Mouse (Mus musculus) frontal cortex, adult 2 months (tissue): Measurements from ENCODE around the gene Cdh6. TPM values are rescaled to one million over a fixed set of nuclear protein-coding genes. Genes with fewer than 3 reads are reported as not detected.

Experiments used
- DNase-seq, 2 experiments: peaks; one replicate each; pipeline ENCODE4 v3.0.0; 2022; ENCODE audit warnings: low spot score in 1 of 2; ENCODE audit errors: extremely low spot score in 1 of 2
- polyA plus RNA-seq: library from polyadenylated mRNA; depleted of rRNA; stranded (reverse); fragments of >200 nt; gene quantifications from 2 replicates; pipeline ENCODE4 v1.2.3, GENCODE M21; 2012

Gene Cdh6
- polyA plus RNA-seq, 1 experiment: 8.3 TPM

DNA sequence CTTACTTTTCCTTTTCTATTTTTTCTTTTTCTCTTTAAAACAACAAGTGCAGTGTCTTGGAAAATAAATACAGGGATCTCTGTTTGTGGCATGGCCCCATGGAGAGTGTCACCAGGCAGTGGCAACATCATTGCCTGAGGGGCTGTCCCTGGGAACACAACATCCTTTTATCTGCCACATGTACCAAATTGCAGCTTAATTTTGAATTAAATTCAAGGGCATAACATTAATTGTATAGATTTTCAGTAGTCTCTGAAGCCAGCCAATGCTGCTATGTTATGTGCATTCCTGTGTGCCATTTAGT lies 105.3 kb downstream of the Cdh6 start:
- no peak for DNase-seq

DNA sequence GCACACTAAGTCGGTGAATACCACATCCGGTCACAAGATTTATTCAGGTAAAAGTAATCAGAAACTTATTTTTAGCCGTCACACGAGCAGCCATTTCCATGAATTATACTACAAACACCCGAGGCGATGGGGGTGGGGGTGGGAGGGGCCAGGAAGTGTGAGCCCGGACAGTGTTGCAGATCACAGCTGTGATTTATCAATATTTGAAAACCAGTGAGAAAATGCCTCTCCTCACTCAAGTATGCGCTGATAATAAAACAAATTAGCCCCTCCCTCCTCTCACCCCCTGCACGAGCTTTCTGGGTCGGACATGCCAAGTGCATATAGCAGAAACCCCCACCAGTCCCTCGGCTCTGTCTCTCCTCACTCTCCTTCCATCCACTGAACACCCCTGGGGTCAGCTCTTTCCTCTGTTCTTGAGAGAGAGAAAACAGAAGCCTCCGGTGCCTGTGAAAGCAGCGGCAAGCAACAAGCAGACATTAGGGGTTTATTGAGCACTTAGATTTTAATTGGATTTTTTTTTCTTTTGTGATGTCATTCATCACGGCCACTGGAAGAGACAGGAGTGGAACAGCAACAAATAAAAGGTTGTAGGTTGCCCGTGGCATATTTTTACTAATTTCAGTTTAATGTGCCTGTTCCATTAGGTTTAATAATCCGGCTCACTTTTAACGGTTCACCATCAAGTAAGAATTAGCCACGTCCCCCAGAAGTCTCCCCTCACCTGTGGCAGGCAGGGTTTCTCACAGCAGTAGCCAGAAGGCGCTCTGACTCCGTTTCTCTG lies 105.9 kb downstream of the Cdh6 start:
- no peak for DNase-seq

DNA sequence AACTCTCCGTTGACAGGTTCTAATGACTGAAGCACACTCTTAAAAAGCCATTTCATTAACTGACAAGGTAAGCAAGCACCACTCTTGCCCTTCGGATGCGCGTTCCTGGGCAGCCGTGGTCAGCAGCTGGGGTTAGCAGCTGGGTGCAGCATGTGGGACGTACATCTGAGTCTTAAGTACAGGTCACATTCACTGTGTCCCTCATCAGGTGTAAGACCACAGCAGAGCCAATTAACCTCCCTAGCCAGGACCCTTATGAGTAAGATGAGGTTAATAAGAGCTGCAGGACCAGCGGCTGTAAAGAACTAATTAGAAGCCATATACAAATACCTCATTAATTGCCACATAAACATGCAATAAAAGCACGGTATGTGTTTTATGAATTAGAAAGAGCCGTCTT lies 106.7 kb downstream of the Cdh6 start:
- DNase-seq: no peak

DNA sequence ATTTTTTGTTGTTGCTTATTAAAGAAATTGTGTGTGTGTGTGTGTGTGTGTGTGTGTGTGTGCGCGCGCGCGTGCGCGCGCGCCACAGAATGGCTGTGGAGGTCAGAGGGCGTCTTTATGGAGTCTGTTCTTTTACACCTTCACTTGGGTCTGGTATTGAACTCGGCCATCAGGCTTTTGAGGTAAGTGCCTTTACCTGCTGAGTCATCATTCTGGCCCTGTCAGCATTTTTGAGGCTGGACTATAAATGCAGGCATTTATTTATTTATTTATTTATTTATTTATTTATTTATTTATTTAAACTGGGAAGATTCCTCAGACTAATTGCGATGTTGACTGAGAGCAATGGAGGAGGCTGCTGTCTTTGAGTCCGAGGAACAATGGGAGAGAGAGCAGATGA lies 109.8 kb downstream of the Cdh6 start:
- DNase-seq: no peak

DNA sequence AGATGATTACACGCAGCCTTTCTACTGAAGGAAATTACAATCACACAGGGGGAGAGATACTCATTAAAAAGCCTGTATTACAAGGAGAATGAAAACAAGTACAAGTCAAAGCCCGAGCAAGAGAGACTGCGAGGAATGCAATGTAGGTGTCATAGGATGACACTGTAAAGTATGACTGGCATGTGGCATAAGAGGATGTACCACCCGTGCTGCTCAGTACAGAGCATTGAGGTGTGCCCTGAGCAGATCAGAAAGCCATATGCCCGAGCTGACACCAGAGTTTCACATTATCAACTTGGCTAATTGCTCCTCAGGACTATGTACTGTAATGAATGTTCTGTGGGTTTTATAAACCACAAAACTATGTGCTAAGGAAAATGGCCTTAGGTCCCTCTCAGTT lies 115.7 kb downstream of the Cdh6 start:
- no peak for DNase-seq

DNA sequence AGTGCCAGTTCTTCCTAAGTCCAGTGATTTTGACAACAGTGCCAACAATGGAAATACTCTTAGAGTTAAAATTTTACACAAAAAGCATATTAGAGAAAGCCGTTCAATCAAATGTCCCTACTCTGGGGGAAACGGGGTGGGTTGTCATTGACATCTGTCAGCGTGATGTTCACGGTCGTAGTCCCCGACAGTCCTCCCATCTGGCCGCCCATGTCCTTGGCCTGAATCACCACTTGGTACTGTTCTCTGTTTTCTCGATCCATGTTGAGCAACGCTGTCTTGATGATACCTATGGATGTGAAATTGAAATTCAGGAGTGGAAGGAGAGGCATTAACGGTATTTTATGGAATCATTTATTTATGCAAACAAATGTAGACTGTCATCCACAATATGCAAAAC lies 116.2 kb downstream of the Cdh6 start:
- no peak for DNase-seq

DNA sequence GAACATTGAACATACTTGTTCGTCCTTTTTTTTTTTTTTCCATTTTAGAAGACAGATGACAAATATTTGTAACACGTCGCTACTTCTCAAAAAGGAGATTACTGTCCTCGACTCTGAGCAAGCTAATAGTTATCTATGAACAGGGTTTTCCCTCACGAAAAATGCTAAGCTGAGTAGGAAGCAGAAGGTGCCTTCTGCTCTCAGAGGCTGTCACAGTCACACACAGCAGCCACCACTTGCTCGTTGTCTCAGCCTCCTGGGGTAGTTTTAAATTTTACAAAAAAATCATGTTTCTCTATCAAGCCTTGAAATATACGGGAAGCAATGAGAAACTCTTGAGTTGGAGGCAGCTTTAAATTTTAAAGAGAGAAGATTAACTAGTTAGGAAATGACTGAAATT lies 125.6 kb downstream of the Cdh6 start:
- DNase-seq: no peak

DNA sequence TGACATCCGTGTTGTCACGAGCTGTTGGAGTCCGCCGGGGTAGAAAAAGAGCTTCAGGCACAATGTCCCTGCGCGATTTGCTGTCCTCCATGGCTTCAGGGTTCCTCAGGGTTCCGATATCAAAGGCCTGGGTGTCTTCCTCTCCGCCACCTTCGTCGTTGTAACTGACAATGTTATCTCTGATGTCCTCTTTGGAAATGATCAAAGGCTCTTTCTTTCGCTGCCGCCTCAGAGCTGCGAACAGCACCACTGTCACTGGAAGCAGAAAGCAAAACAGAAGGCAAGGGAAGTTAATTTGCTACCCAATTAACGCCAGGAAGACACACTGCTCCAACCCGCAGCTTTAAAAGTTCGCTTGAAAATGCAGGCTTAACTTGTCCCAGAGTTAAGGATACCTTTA lies 139.0 kb downstream of the Cdh6 start:
- no peak for DNase-seq

DNA sequence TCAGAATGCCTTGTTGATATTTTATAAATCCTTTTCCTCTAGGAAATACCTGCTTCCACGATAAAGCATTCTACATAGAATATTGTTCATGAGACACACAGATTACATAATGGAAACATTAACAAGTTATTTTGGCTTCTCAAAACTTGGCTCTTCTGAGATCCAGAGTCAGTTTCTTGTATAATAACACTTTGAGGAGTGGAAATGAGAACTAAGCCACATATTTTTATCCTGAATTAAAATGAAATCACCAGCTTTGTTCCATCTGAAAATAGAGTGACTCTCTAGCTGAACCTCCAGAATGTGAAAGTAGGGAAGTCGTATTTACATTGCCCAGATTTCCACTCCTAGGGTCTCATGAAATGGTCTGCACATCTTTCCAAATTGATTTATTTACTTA lies 142.8 kb downstream of the Cdh6 start:
- DNase-seq: peak in 1 of 2 experiments; percentile 38

DNA sequence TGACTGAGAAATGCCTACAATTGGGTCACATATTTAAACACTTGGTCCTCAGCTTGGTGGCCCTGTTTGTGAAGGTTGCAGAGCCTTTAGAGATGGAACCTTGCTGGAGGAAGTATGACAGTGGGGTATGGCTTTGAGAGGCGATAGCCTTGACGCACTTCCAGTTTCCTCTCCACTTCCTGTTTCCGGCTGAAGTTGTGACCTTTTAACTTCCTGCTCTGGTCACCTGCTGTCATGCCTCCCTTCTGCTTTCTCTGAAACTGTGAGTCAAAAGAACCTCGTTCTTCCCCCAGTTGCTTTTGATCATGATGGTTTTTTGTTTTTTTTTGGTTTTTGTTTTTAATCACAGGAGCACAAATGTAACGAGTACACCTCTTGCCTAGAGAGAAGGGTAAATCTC lies 146.0 kb downstream of the Cdh6 start:
- DNase-seq: no peak

DNA sequence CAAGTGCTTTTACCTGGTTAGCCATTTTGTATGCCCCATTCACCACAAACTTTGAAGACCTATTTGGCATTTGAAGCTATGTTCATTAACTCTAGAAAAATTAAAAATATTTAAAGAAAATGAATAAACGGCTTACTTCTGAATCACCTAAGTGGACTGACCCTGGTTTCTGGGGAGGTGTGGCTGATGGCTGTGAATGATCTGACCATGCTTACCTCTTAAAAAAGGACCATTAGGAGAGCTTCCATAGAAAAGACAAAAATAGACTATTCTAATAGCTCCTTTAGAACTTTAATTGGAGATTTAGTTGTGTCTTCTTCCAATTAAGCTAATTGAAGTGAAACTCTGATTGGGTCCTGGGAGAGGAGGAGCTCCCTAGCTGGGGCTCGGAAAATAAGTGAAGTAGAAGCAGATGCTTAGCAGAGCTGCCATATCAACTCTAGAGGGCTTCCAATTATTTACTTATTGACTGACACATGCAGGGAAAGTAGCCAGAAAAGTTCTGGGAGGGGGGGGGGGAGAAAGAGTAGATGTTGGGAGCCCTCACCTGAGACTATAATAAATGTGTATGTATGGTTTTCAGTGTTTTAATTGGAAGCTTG lies 156.6 kb downstream of the Cdh6 start:
- no peak for DNase-seq

DNA sequence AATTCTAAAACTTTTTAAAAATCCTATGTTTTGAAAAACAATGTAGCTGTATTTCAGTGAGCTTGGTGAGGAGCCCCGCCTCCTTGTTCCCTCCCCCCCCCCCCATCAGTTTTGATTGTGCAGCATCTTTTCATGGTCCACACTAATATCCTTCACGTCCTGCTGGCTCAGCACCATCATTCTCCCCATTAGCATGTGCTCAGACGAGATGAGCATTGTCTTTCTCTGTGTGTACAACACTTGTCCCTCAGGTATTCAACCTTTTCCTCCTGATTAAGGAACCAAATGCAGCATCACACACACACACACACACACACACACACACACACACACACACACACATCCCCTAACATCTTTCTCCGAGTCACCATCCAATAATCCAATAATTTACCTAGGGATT lies 164.7 kb downstream of the Cdh6 start:
- no peak for DNase-seq

DNA sequence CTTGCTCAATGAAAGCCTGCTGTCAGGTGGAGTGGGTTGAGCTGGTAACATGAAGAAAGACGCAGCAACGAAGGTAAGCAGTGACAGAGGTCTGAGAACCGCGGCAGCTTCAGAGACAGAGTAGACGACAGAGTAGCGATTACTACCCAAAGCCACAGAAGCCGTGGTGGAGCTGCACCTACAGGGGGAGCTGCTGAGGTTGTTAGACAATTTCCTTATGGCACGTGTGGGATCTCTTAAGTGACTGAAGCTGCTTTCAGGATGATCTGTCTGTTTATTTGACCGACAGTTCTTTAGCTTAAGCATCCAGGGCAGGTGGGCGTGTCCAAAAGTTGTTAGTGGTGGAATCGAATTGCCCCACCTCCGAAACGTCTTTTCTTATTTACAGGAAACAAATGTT lies 167.5 kb downstream of the Cdh6 start:
- DNase-seq: no peak

DNA sequence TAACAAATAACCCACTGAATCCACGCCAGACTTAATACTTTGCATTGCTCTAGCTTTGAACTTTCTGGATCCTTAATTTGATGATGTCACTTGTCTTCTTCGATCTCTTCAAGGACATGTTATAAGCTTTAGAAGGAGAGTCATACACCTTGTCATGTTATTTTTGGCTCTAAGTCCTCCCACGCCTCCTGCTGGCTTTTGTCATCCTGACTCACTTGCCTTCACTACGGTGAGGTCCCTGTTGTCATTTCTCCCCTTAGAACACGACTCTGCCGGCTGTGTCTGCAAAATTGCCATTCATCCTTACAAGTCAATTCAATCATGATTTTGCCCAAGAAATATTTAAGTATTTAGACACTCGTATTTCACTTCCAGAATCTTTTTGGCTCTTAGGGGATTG lies 171.9 kb downstream of the Cdh6 start:
- peak in 1 of 2 experiments; percentile 42 for DNase-seq

DNA sequence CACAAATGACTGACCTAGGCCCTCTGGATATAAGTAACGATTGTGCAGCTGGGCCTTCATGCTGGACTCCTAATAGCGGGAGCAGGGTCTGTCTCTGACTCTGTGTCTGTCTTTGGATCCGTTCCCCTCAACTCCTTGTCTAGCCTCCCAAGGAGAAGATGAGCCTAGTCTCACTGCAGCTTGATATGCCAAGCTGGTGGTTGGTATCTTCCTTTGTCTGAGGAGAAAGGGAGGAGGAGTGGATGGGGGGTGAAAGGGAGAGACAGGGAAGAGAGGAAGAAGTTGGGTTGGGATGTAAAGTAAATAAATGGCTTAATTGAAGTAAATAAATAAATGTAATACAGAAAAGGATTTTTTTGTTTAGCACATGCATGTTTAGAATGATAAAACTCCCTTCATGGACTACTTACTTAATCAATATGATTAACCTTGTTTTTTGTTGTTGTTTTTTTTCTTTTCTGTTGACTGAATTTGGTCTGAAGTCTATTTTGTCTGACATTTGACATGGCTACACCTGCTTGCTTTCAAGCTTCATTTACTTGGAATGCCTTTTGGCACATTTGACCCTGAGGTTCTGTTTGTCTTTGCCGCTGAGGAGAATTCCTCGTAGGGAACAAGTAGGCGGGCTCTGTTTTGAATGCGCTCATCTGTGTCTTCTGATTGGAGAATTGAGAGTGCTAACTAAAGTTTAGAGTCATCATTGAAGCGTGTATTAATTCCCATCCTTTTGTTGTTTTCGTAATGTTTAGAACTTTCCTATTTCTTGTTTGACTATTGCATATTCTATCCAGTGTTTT lies 178.7 kb downstream of the Cdh6 start:
- no peak for DNase-seq
